Mouse (Mus musculus): ENCODE measurements around the gene Kcnma1. TPM values are rescaled to one million over a fixed set of nuclear protein-coding genes. Genes with fewer than 3 reads are reported as not detected.

The Kcnma1 gene
- total RNA-seq, 4 experiments from 2014 or later, result 54.5 to 65.3 (median 57.1) TPM

DNA sequence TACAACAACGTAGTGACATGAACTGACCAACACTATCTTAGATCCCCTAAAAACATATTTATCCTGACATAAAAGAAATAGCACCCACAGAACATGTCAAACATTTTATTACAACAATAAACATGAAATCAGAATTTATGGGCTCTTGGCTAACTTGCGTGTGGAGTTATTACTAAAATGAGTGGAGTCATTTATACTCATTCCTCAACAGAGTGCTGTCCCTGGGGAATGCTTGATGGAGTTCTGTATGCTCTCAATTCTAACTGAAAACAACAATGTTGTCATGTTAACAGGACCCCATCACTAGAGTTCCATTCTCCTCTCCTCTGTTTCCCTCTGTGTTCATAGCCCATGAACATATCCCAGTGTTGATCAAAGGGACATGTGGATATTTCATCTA is 544.2 kb downstream of the Kcnma1 start:
- DNase-seq (ENCODE audit: low spot score in 2 of 2), result no peak

GRCm38 (mm10) chr14:23465135-23465534 is 549.2 kb downstream of the Kcnma1 start:
- no peak for DNase-seq (ENCODE audit: low spot score in 2 of 2)

DNA sequence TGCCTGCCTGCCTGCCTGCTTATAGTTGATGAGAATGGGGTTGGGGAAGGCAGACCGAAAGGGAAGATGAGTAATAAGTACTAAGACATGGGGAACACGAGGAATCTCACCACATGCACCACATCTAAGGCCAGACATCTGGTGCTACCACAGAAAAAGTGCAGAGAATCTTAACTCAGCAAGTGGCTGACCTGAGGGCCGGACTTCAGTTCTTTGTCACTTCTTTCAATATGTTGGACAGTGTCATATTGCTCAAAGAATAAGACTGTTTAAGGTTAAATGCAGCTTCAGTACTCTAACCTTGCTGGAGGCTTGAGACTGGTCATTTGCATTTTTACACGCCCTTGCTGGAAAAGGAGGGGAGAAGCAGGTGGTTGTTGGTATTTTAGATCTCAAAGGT is 555.7 kb downstream of the Kcnma1 start:
- DNase-seq (ENCODE audit: low spot score in 2 of 2), result no peak

DNA sequence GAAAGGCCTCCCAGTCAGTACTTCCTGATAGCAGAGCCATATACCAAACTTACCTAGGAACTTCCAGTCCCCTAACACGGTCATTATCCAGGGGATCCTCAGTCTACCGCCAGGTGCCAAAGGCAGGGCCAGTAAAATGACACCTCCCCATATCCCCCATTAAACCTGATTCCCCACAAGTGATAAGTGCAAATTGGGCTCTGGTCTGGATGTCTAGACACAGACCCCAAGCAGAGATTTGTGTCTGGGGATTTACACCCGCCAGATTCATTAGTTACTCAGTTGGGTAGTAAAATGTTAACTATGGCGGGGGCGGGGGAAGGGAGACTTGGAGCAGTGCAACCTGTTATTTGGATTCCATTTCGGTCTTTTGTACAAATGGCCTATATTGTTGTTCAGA is 562.6 kb downstream of the Kcnma1 start:
- DNase-seq (ENCODE audit: low spot score in 2 of 2), result no peak

- no peak for DNase-seq (ENCODE audit: low spot score in 2 of 2)
These were observed 576.8 kb downstream of the Kcnma1 start for GRCm38 (mm10) chr14:23437467-23437866.

GRCm38 (mm10) chr14:23435861-23436260 is 578.4 kb downstream of the Kcnma1 start:
- no peak for DNase-seq (ENCODE audit: low spot score in 2 of 2)

- no peak for DNase-seq (ENCODE audit: low spot score in 2 of 2)
These were observed 584.3 kb downstream of the Kcnma1 start for GRCm38 (mm10) chr14:23430006-23430405.

- no peak for DNase-seq (ENCODE audit: low spot score in 2 of 2)
These were observed 585.2 kb downstream of the Kcnma1 start for GRCm38 (mm10) chr14:23429043-23429442.

GRCm38 (mm10) chr14:23422481-23423040 is 591.7 kb downstream of the Kcnma1 start:
- no peak for DNase-seq (ENCODE audit: low spot score in 2 of 2)

GRCm38 (mm10) chr14:23418955-23419354 is 595.3 kb downstream of the Kcnma1 start:
- no peak for DNase-seq (ENCODE audit: low spot score in 2 of 2)

- no peak for DNase-seq (ENCODE audit: low spot score in 2 of 2)
These were observed 607.2 kb downstream of the Kcnma1 start for GRCm38 (mm10) chr14:23407051-23407450.

- DNase-seq (ENCODE audit: low spot score in 2 of 2), result peak in 1 of 2 experiments; percentile 15
These were observed 613.4 kb downstream of the Kcnma1 start for GRCm38 (mm10) chr14:23400777-23401469.

DNA sequence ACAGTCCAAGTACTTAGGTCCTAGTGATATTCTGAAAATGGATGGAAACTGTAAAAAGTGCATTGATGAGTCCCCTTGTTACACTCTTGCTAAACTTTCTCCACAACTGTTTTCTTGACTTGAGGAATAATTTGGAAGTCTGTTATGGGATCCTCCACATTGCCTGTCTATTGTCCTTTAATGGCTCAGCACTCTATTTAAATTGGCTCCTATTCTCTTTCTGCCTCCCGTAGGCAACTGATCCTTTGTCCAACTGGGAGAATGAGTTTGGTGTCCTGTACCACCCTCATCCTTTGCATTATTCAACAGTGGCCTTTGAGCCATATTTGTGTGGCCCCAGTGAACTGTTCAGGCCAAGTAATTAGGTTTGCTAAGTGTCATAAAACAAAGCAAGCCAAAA is 616.6 kb downstream of the Kcnma1 start:
- no peak for DNase-seq (ENCODE audit: low spot score in 2 of 2)

GRCm38 (mm10) chr14:23391566-23391965 is 622.7 kb downstream of the Kcnma1 start:
- no peak for DNase-seq (ENCODE audit: low spot score in 2 of 2)

GRCm38 (mm10) chr14:23390768-23391167 is 623.5 kb downstream of the Kcnma1 start:
- no peak for DNase-seq (ENCODE audit: low spot score in 2 of 2)

DNA sequence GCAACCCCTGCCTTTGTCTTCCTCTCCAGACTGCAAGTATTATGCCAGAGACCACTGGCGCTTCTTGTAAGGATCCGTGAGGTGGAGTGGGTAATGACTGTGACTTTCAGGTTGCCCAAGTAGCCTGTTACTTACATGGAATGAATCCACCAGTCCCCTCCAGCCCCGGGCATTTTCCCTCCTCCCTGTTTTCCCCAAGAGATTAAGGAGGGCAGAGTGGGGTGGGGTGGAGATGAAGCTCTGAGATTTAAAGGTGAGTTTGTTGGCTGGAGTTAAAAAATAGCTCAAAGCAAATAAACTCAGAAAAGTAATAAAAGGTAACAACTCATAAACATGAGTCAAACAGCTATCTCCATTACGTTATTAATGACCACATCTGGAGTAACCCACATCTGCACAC is 624.1 kb downstream of the Kcnma1 start:
- DNase-seq (ENCODE audit: low spot score in 2 of 2), result no peak

DNA sequence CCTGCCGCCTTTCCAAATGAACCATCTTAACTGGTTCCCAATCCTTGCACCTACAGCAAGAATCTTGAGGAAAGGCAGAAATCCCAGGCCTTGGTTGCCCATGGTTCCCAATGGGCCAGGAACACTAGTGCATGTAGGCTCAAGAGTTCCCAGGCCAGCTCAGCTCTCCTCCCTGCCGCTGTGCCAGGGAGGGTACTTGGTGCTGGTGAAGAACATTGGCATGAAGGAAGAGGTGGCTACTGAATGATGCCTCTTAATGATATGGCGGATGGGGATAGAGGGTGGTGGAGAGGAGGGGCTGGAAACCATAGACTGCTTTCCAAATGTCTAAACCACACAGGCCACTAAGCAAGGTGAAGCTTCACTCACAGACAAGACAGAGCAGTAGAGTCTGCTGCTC is 627.5 kb downstream of the Kcnma1 start:
- DNase-seq (ENCODE audit: low spot score in 2 of 2), result no peak

DNA sequence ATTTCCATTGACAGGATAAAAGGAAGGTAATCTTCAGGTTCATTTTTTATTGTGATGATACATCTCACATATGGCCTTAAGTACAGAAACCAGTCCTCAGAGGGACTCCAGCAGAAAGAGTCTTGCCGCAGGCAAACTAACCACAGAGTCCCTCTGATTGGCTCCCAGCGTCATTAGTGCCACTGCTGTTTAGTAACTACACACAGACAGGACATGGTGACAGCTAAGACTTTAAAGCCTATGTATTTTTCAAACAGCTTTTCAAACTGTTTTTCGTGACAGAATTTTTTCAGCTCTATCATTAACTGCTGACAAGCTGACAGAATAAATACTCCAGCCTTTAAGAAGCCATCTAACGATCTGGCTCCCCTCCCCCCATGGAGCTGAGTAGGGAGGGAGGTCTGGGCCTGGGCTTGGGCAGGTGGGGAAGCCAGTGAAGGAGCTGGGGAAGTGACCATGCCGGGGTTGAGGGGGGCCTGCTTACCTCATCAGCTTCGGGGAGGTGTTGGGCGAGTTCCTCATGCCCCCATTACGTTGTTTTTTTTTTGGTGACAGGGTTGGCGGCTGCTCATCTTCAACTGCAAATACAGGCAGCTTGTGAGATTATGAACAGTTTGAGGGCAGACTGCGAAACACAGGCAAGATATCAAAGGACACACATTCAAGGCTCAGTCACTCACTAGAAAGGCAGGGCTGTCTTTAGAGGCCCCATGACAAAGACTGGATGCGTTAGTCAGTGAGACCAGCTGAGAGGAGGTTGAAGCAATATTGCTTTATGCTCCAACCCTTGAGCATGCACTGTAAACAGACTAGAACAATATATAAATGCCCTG is 628.3 kb downstream of the Kcnma1 start:
- DNase-seq (ENCODE audit: low spot score in 2 of 2), result no peak

DNA sequence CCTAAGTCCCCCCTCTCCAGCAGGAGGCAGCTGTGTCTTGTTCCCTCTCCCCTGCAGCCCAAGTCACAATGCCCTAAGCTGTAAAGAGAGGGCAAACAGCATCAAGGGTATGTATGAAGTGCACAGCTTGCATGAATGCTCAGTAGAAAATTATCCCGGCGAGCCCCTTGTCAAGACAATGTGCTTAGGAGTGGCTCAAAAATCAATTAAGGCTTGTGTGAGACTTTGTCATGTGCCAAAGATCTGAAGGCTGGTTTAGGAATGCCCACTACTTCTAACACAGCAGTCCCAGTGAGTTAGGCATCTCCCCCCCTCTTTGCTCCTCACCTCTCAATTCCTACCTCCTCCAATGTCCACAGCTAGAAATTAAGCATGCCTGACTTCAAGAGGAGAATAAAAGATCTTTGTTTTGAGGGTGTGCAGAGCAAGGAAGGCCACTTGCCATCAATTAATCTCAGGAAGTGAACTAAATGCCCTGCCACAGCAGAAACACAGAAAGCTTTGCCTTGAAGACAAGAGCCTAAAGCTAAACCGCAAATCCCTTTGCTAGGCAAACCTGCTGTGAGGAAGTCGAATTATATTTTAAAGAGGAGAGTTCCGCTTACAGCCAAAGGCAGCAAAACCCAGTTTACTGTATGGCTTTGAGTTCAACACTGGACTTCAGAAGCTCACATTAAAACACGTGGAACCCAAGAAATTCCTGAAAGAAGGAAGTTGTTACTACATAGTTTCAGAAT is 635.8 kb downstream of the Kcnma1 start:
- DNase-seq (ENCODE audit: low spot score in 2 of 2), result no peak

- no peak for DNase-seq (ENCODE audit: low spot score in 2 of 2)
These were observed 642.3 kb downstream of the Kcnma1 start for GRCm38 (mm10) chr14:23372021-23372420.

- DNase-seq (ENCODE audit: low spot score in 2 of 2), result no peak
These were observed 653.7 kb downstream of the Kcnma1 start for GRCm38 (mm10) chr14:23360491-23360995.

- DNase-seq (ENCODE audit: low spot score in 2 of 2), result no peak
These were observed 655.5 kb downstream of the Kcnma1 start for GRCm38 (mm10) chr14:23358776-23359175.
